Mouse (Mus musculus) cerebellum, adult 2 months (tissue): ENCODE results near the gene Sec62.

Experiments
- CTCF ChIP-seq: fragments of 200-500 bp; IDR thresholded peaks from 2 replicates; pipeline ENCODE4 v1.5.1; 2011; ENCODE audit warnings: low read depth, mild to moderate bottlenecking, control low read depth, low read length, moderate library complexity, borderline replicate concordance; ENCODE audit not compliant: insufficient read depth
- POLR2A ChIP-seq: fragments of 200-500 bp; IDR thresholded peaks from 2 replicates; pipeline ENCODE4 v1.6.1; 2011; ENCODE audit warnings: low read length, control low read depth, borderline replicate concordance; ENCODE audit not compliant: insufficient read depth

- TF ChIP-seq CTCF: no peak
- no peak for TF ChIP-seq POLR2A
Observed at GRCm38 (mm10) chr3:30766177-30766576, 26.5 kb upstream of the Sec62 start.
